ENCODE assay signal across 20 mouse cellular contexts in the genomic region with DNA sequence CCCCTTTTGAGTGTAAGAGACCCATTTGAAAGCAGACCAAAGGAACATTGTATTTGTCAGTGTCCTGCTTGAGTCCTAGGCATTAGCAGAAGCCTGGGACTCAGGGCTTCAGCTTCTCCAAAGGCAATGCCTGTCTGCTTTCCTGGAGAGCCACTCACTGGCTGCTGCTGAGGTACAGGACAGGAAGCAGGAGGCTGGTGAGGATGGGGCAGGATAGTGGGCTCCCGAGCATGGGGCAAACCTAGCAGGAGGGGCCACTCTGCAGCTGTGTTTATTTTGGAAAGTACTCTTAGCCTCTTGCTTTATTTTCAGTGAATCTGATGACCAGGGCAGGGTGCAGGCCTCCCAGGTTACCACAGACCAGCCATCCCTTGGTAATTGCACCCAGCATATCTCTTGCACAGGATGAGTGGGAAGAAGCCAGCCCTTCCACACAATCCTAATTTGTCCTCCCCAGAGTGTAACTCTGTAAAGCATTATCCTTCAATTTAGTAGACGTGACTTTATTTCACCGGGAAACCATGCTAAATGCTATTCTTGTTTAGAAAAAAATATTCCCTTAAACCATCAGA.
DNase-seq lines count a peak whose midpoint lies in the region; ATAC-seq lines count a peak whose summit lies in the region.
"Had no signal": no experiment of that assay in that cellular context is flagged by ENCODE, and none has a peak within 500 bp of the region (broad histone marks: within the 10 kb centered on the region; RNA-seq: fewer than 3 reads in every experiment).

No protein-coding gene starts in this region.

- 63% methylated on average over 3 of the region's 3 CpGs for WGBS in kidney, embryonic 14.5 days
- WGBS in limb, embryonic 13.5 days = 53% methylated on average over 3 of the region's 3 CpGs
- 74% methylated on average over 3 of the region's 3 CpGs for WGBS in limb, embryonic 10.5 days
- WGBS in embryonic facial prominence, embryonic 14.5 days = 41% methylated on average over 3 of the region's 3 CpGs

- no peak overlapping the region for H3K4me3 ChIP-seq in kidney, embryonic 14.5 days (ENCODE audit: low read length)
- no peak overlapping the region for H3K4me3 ChIP-seq in limb, embryonic 13.5 days
- H3K4me3 ChIP-seq in limb, embryonic 10.5 days = no peak overlapping the region
- H3K4me3 ChIP-seq in embryonic facial prominence, embryonic 14.5 days (ENCODE audit: low read depth, low read length) = no peak overlapping the region
- H3K4me3 ChIP-seq: forebrain, embryonic 13.5 days; heart, adult 2 months; heart, embryonic 15.5 days; hindbrain, embryonic 13.5 days had no signal

- no peaks in the 10 kb centered on the region for H3K36me3 ChIP-seq in kidney, embryonic 14.5 days (ENCODE audit: control insufficient read depth, insufficient read depth, low read length)
- no peaks in the 10 kb centered on the region for H3K36me3 ChIP-seq in limb, embryonic 13.5 days
- H3K36me3 ChIP-seq in limb, embryonic 10.5 days = no peaks in the 10 kb centered on the region
- no peaks in the 10 kb centered on the region for H3K36me3 ChIP-seq in embryonic facial prominence, embryonic 14.5 days (ENCODE audit: control insufficient read depth, insufficient read depth, low read length)
- H3K36me3 ChIP-seq: heart, embryonic 15.5 days; hindbrain, embryonic 13.5 days had no signal

- no peaks in the 10 kb centered on the region for H3K27me3 ChIP-seq in kidney, embryonic 14.5 days (ENCODE audit: control insufficient read depth, insufficient read depth, low read length)
- 0 out of 2 replicates have a peak, but pooled peaks cover 3% of the 10 kb centered on the region for H3K27me3 ChIP-seq in limb, embryonic 13.5 days
- H3K27me3 ChIP-seq in limb, embryonic 10.5 days (ENCODE audit: low read depth, poor library complexity, severe bottlenecking) = no peaks in the 10 kb centered on the region
- no peaks in the 10 kb centered on the region for H3K27me3 ChIP-seq in embryonic facial prominence, embryonic 14.5 days (replicated peaks; ENCODE audit: control insufficient read depth, insufficient read depth, low read length)
- H3K27me3 ChIP-seq: CH12.LX; forebrain, embryonic 13.5 days; heart, embryonic 15.5 days; hindbrain, embryonic 13.5 days had no signal

- no peak overlapping the region for H3K4me2 ChIP-seq in kidney, embryonic 14.5 days (replicated peaks; ENCODE audit: low read depth, low read length)
- H3K4me2 ChIP-seq in limb, embryonic 13.5 days (replicated peaks) = peak overlapping the region; percentile 43
- H3K4me2 ChIP-seq in embryonic facial prominence, embryonic 14.5 days (ENCODE audit: low read depth, low read length) = no peak overlapping the region
- H3K4me2 ChIP-seq: forebrain, embryonic 13.5 days; heart, embryonic 11.5 days; hindbrain, embryonic 13.5 days had no signal

- peaks cover 3% of the 10 kb centered on the region; the same call in 1 of the 2 replicates for H3K4me1 ChIP-seq in kidney, embryonic 14.5 days (ENCODE audit: control insufficient read depth, insufficient read depth, low read length)
- peaks cover 22% of the 10 kb centered on the region for H3K4me1 ChIP-seq in limb, embryonic 13.5 days
- no peaks in the 10 kb centered on the region for H3K4me1 ChIP-seq in limb, embryonic 10.5 days
- peaks cover 21% of the 10 kb centered on the region for H3K4me1 ChIP-seq in embryonic facial prominence, embryonic 14.5 days (ENCODE audit: control insufficient read depth, insufficient read depth, low read length)
- H3K4me1 ChIP-seq: hindbrain, embryonic 13.5 days had no signal

- peak; percentile 73 for ATAC-seq in kidney, embryonic 14.5 days (ENCODE audit: low FRiP score, low TSS enrichment)
- ATAC-seq in limb, embryonic 13.5 days (ENCODE audit: low FRiP score, low read depth) = no peak
- no peak for ATAC-seq in embryonic facial prominence, embryonic 14.5 days (ENCODE audit: low read depth)

- no peak overlapping the region for H3K9ac ChIP-seq in kidney, embryonic 14.5 days (ENCODE audit: low read depth, low read length)
- no peak overlapping the region for H3K9ac ChIP-seq in limb, embryonic 13.5 days
- peak overlapping the region; percentile 9; the same call in 1 of the 2 replicates for H3K9ac ChIP-seq in embryonic facial prominence, embryonic 14.5 days (ENCODE audit: low read depth, low read length)
- H3K9ac ChIP-seq: forebrain, embryonic 13.5 days; forebrain, postnatal 0 days; heart, embryonic 15.5 days; hindbrain, embryonic 13.5 days had no signal

- no peaks in the 10 kb centered on the region for H3K9me3 ChIP-seq in kidney, embryonic 14.5 days (ENCODE audit: control insufficient read depth, low read length)
- H3K9me3 ChIP-seq in limb, embryonic 13.5 days = no peaks in the 10 kb centered on the region
- H3K9me3 ChIP-seq in limb, embryonic 10.5 days (replicated peaks) = no peaks in the 10 kb centered on the region
- H3K9me3 ChIP-seq in embryonic facial prominence, embryonic 14.5 days (ENCODE audit: control insufficient read depth, low read length) = no peaks in the 10 kb centered on the region
- H3K9me3 ChIP-seq: forebrain, embryonic 13.5 days; heart, embryonic 15.5 days; hindbrain, embryonic 13.5 days had no signal

- DNase-seq in kidney, postnatal 14 days = no peak
- DNase-seq in limb, embryonic 10.5 days (ENCODE audit: low spot score) = no peak
- peak; percentile 11 for DNase-seq in MN1 (ENCODE audit: low spot score)
- DNase-seq in embryonic facial prominence, embryonic 14.5 days (ENCODE audit: low spot score) = no peak
- no peak for DNase-seq in adrenal gland, postnatal 4 days (ENCODE audit: low spot score in 2 of 2)
- DNase-seq: cerebellum, adult 11 months; cerebellum, adult 8-10 months; embryo, embryonic 11 days; gastrocnemius, postnatal 14 days; heart, adult 2 months; heart, postnatal 14 days had no signal

- H3K27ac ChIP-seq in kidney, embryonic 14.5 days (ENCODE audit: low read depth, low read length) = no peak overlapping the region
- peak overlapping the region; percentile 74; the same call in 1 of the 2 replicates for H3K27ac ChIP-seq in limb, embryonic 13.5 days
- no peak overlapping the region for H3K27ac ChIP-seq in limb, embryonic 10.5 days
- H3K27ac ChIP-seq in embryonic facial prominence, embryonic 14.5 days (replicated peaks; ENCODE audit: low read depth, low read length) = peak overlapping the region; percentile 33; the same call in 1 of the 2 replicates
- H3K27ac ChIP-seq: forebrain, embryonic 13.5 days; heart, adult 2 months; hindbrain, embryonic 13.5 days; hindbrain, postnatal 0 days had no signal

Comparison
In these comparisons a context has a peak if more than half of its experiments do, and no peak if none do; other contexts are left out.
1. H3K27ac ChIP-seq: peak in limb, embryonic 13.5 days (single experiment) and embryonic facial prominence, embryonic 14.5 days (single experiment); none in kidney, embryonic 14.5 days (single experiment) and limb, embryonic 10.5 days (single experiment).